Mouse (Mus musculus) erythroblast, embryonic 14.5 days (primary cell): ENCODE measurements around the gene Acot13.

Source experiments
- GATA1 ChIP-seq: IDR thresholded peaks from 2 replicates; pipeline ENCODE4 v1.6.1; 2012; ENCODE audit warnings: low read length, inconsistent platforms, mixed read lengths
- TAL1 ChIP-seq: IDR thresholded peaks from 3 replicates; pipeline ENCODE4 v1.6.1; 2012; ENCODE audit warnings: low read length, inconsistent platforms, mixed read lengths

DNA sequence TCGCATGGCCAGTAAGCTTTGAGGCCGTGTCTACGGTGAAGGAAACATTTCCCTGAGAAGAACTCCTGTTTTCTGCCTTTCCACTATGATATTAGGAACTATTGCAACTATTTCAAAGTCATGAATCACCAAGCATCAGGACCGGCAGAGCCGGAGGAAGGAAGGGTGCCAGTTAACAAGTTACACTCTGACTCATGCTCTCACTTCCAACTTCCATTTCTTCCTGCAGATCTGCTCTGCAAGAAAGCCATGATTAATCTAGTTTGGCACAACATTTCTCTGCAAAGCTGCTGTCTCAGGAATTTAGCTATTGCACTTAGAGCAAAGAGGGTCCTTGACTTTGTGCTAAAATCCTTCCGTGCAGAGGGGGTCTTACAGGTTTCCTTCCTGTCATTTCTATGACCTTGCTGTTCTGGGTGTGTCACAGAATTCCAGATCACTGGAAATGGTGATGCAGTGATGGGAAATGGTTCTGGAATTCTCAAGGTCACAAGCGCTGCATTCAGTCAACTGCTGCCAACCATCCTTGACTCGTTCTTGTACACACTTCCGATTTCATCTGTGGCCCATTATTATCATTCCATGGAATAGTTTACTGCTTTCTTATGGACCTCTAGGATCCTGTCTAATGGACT lies 38.8 kb downstream of the Acot13 start:
- no peak for TF ChIP-seq GATA1
- TF ChIP-seq TAL1, result no peak
